Mouse (Mus musculus): ENCODE data around the gene Hemk1.

Hemk1 gene

GRCm38 (mm10) chr9:107338172-107338883 lies at the start of gene Hemk1:
Gene Hemk1 (minus strand): TSS chr9:107338350.
- peak; percentile 79 to 83 for DNase-seq

GRCm38 (mm10) chr9:107387708-107388107 lies 49.6 kb upstream of the Hemk1 start:
- no peak for DNase-seq

- peak; percentile 74 to 75 for DNase-seq
Observed at GRCm38 (mm10) chr9:107386722-107387121, 48.6 kb upstream of the Hemk1 start.

- DNase-seq, result peak; percentile 23 to 37
Observed at GRCm38 (mm10) chr9:107384396-107384795, 46.2 kb upstream of the Hemk1 start.

GRCm38 (mm10) chr9:107381723-107382122 lies 43.6 kb upstream of the Hemk1 start:
- DNase-seq, result no peak

- peak; percentile 60 to 66 for DNase-seq
Observed at GRCm38 (mm10) chr9:107377961-107378512, 39.9 kb upstream of the Hemk1 start.

- no peak for DNase-seq
Observed at GRCm38 (mm10) chr9:107375451-107375850, 37.3 kb upstream of the Hemk1 start.

- peak in 1 of 2 experiments; percentile 46 for DNase-seq
Observed at GRCm38 (mm10) chr9:107374623-107375022, 36.5 kb upstream of the Hemk1 start.

GRCm38 (mm10) chr9:107372441-107372840 lies 34.3 kb upstream of the Hemk1 start:
- no peak for DNase-seq

GRCm38 (mm10) chr9:107370106-107370463 lies 31.9 kb upstream of the Hemk1 start:
- DNase-seq, result no peak

- no peak for DNase-seq
Observed at GRCm38 (mm10) chr9:107369270-107370105, 31.3 kb upstream of the Hemk1 start.

- DNase-seq, result no peak
Observed at GRCm38 (mm10) chr9:107368302-107368701, 30.2 kb upstream of the Hemk1 start.

GRCm38 (mm10) chr9:107366644-107367043 lies 28.5 kb upstream of the Hemk1 start:
- DNase-seq, result peak; percentile 62 to 80

- DNase-seq, result no peak
Observed at GRCm38 (mm10) chr9:107360989-107361388, 22.8 kb upstream of the Hemk1 start.

- peak; percentile 90 to 93 for DNase-seq
Observed at GRCm38 (mm10) chr9:107357651-107358050, 19.5 kb upstream of the Hemk1 start.

- peak; percentile 84 to 86 for DNase-seq
Observed at GRCm38 (mm10) chr9:107355870-107356765, 18.0 kb upstream of the Hemk1 start.

GRCm38 (mm10) chr9:107354826-107355225 lies 16.7 kb upstream of the Hemk1 start:
- no peak for DNase-seq

GRCm38 (mm10) chr9:107349321-107349720 lies 11.2 kb upstream of the Hemk1 start:
- no peak for DNase-seq

GRCm38 (mm10) chr9:107347586-107348183 lies 9.5 kb upstream of the Hemk1 start:
- DNase-seq, result peak; percentile 49 to 52

- no peak for DNase-seq
Observed at GRCm38 (mm10) chr9:107346081-107346480, 7.9 kb upstream of the Hemk1 start.

- DNase-seq, result peak in 1 of 2 experiments; percentile 34
Observed at GRCm38 (mm10) chr9:107344027-107344426, 5.9 kb upstream of the Hemk1 start.
